Mouse (Mus musculus): ENCODE measurements around the gene Vwf.

GRCm38 (mm10) chr6:125617855-125618254 is 71.3 kb downstream of the Vwf start:
- no peak for TF ChIP-seq POLR2A (IDR thresholded peaks at IDR 0.05; ENCODE audit: insufficient read depth, low read depth, low read length)
- no peak for TF ChIP-seq CTCF (IDR thresholded peaks at IDR 0.05; ENCODE audit: insufficient read depth, low read depth, low read length)
